Mouse (Mus musculus) spleen, embryonic (tissue): ENCODE measurements around the gene Olfr66.

Source experiments
- CTCF ChIA-PET: fragments of 350-600 bp; sonication (Branson Sonifier 250); formaldehyde crosslinking; loops from one replicate; lab custom pipeline; 2022; lab: Charles Lee

Gene Olfr66

GRCm38 (mm10) chr7:103886152-103886551 lies at the start of gene Olfr66:
Olfr66 (minus strand) TSS chr7:103886252.
- CTCF ChIA-PET = interaction anchor here (0.9 kb wide), 1 partner anchor 16 kb away, joined by 13 read pairs; no protein-coding TSS in a partner anchor

- CTCF ChIA-PET = no interaction called here
These were observed 48.2 kb upstream of the Olfr66 start, which contains the start of gene Olfr632 for GRCm38 (mm10) chr7:103934264-103934663. Olfr632 (plus strand) TSS chr7:103934347.

GRCm38 (mm10) chr7:103928525-103928924 lies 42.5 kb upstream of the Olfr66 start, which contains the start of gene Olfr631:
Olfr631 (plus strand) TSS chr7:103928825.
- CTCF ChIA-PET = no interaction called here

GRCm38 (mm10) chr7:103915338-103915737 lies 29.3 kb upstream of the Olfr66 start:
- CTCF ChIA-PET = interaction anchor here (0.6 kb wide), 1 partner anchor 77 kb away, joined by 3 read pairs; no protein-coding TSS in a partner anchor

- CTCF ChIA-PET = no interaction called here
These were observed 27.0 kb upstream of the Olfr66 start for GRCm38 (mm10) chr7:103912969-103913511.

GRCm38 (mm10) chr7:103910047-103910446 lies 24.0 kb upstream of the Olfr66 start:
- CTCF ChIA-PET = no interaction called here

GRCm38 (mm10) chr7:103903187-103903586 lies 17.1 kb upstream of the Olfr66 start, which contains the start of gene Olfr65:
Olfr65 (plus strand) TSS chr7:103903487.
- CTCF ChIA-PET = no interaction called here

GRCm38 (mm10) chr7:103894385-103894784 lies 8.3 kb upstream of the Olfr66 start, which contains the start of gene Olfr64:
Olfr64 (minus strand) TSS chr7:103894485.
- CTCF ChIA-PET = interaction anchor here (1.0 kb wide), 1 partner anchor 155 kb away, joined by 3 read pairs; no protein-coding TSS in a partner anchor

- CTCF ChIA-PET = no interaction called here
These were observed 9.0 kb downstream of the Olfr66 start for GRCm38 (mm10) chr7:103877093-103877492.

GRCm38 (mm10) chr7:103874451-103874850 lies 11.6 kb downstream of the Olfr66 start:
- CTCF ChIA-PET = no interaction called here

- CTCF ChIA-PET = no interaction called here
These were observed 13.0 kb downstream of the Olfr66 start for GRCm38 (mm10) chr7:103873064-103873463.

GRCm38 (mm10) chr7:103870667-103871066 lies 15.4 kb downstream of the Olfr66 start:
- CTCF ChIA-PET = no interaction called here

GRCm38 (mm10) chr7:103865716-103866115 lies 20.3 kb downstream of the Olfr66 start:
- CTCF ChIA-PET = no interaction called here

- CTCF ChIA-PET = interaction anchor here (0.6 kb wide), 1 partner anchor 67 kb away, joined by 3 read pairs; no protein-coding TSS in a partner anchor
These were observed 24.5 kb downstream of the Olfr66 start for GRCm38 (mm10) chr7:103861531-103861930.

- CTCF ChIA-PET = interaction anchor here (0.6 kb wide), 1 partner anchor 67 kb away, joined by 3 read pairs; no protein-coding TSS in a partner anchor
These were observed 25.2 kb downstream of the Olfr66 start for GRCm38 (mm10) chr7:103860855-103861254.

GRCm38 (mm10) chr7:103859076-103859475 lies 27.0 kb downstream of the Olfr66 start:
- CTCF ChIA-PET = no interaction called here

- CTCF ChIA-PET = no interaction called here
These were observed 31.4 kb downstream of the Olfr66 start for GRCm38 (mm10) chr7:103854669-103855068.

GRCm38 (mm10) chr7:103853090-103853489 lies 33.0 kb downstream of the Olfr66 start, which contains the start of gene Hbb-y:
Hbb-y (minus strand) TSS chr7:103853216.
- CTCF ChIA-PET = no interaction called here

GRCm38 (mm10) chr7:103844525-103845325 lies 41.3 kb downstream of the Olfr66 start:
- CTCF ChIA-PET = no interaction called here

GRCm38 (mm10) chr7:103843034-103843433 lies 43.0 kb downstream of the Olfr66 start, which contains the start of gene Hbb-bh1:
Hbb-bh1 (minus strand) TSS chr7:103843164.
- CTCF ChIA-PET = no interaction called here

GRCm38 (mm10) chr7:103840268-103840667 lies 45.8 kb downstream of the Olfr66 start, which contains the start of gene Hbb-bh2:
Hbb-bh2 (minus strand) TSS chr7:103840520.
- CTCF ChIA-PET = no interaction called here
